Mouse (Mus musculus) kidney, postnatal 36 days (tissue): ENCODE measurements around the gene Limch1.

ENCODE experiments used
- DNase-seq, 2 experiments: peaks; one replicate each; pipeline ENCODE4 v3.0.0; 2021 to 2022; ENCODE audit warnings: mixed read lengths in 2 of 2

The Limch1 gene

DNA sequence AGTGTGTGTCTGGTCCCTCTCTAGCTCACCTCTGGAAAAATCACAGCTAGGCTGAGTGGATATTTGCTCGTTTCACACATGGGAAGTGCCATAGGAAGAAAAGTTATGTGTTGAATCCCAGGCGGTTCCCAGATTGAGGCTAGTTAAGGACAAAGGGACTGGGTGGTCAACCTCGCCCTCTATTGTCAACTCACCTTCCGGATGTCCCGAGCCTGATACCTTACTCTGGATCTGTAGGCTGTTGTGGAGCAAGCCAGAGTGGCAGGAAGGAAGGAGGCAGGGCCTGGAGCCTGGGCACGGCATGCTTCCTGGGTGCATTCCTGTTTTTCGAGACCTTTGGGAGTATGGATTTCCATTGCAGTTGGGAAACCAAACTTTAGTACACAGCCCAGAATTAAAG lies 243.9 kb downstream of the Limch1 start:
- DNase-seq: no peak

DNA sequence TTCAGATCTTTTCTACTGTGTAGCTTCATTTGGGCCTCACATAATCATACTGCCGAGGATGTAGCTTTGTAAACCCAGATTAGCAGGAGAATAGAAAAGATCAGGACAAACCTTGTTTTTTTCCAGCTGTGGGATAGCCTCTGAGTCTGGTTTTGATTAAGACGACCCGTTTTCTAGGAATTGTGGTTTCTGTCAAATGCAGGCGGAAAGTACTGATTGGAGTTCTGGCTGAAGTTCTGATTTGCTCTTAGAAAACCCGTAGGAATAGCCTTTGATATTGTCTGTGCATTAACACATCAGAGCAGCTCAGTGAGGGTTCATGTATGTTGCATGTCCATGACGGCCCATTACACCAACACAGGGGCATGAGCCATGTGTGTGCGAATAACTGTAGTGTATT lies 246.8 kb downstream of the Limch1 start:
- no peak for DNase-seq

DNA sequence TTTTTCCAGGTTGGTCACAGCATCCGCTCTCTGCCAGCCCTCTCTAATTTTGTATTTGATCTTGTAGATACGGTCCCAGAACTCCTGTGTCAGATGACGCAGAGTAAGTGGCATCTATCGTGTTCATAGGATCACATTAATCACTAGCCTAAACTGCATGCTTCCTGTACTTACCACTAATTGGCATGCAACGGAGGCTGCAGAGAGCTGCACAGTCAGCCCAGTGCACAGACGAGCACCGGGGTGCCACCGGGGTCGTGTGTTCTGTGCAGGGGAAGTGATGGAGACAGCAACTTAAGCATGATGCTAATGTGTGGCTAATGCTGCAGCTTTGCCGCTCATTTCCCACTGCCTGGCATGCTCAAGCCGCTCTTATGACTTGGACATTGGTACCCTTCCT lies 247.4 kb downstream of the Limch1 start:
- DNase-seq: no peak

DNA sequence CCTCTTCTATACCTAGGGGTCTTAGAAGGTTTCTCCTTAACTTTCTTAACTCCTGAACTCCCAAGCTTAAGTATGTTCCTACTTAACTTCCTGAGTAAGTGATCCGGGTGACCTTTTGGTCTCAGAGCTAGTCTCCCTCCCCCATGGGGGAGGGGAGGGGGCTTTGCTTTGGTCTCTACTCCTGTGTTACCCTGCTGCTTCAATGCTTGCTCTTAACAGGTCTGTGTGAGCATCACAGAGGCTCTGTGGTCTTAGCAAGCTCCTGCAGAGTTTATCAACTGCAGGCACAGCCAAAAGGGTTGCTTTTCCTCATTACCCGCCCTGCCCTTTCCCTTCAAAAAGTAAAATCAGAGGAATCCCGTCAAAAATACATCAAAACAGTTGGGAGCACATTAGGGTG lies 250.5 kb downstream of the Limch1 start:
- DNase-seq: no peak

DNA sequence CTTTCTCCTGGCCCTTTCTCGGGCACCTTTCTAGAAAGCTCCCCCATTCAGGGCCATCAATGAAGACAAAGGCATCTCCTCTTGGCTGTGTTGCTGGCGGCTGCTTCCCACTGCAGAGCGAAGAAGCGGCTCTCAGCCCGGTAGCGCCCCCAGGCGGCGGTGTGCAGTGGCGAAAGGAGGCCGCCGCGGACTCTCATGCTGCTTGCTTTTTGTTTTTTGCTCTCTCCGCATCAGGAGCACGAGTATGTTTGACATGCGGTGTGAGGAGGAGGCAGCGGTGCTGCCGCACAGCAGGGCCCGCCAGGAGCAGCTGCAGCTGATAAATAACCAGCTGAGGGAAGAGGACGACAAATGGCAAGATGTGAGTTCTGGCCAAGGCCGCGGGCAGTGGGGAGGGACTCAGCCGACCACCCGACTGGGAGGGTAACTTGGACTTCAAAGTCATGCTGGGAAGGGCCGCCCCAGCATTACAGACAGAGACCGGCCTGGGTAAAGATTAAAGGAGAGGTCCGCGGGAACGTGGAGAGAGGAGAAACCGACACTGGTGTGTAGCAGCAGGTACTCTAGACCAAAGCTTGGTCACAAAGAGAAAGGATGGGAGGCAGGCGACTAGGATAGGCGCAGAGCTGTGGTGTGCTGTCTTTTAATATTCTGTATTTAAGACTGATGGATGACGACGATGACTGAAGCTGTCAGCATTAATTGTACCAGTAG lies 251.4 kb downstream of the Limch1 start:
- DNase-seq: peak; percentile 62 to 90

- DNase-seq: no peak
Observed at GRCm38 (mm10) chr5:66997600-66997930, 251.9 kb downstream of the Limch1 start.

GRCm38 (mm10) chr5:66998341-66998740 lies 252.7 kb downstream of the Limch1 start:
- DNase-seq: no peak

DNA sequence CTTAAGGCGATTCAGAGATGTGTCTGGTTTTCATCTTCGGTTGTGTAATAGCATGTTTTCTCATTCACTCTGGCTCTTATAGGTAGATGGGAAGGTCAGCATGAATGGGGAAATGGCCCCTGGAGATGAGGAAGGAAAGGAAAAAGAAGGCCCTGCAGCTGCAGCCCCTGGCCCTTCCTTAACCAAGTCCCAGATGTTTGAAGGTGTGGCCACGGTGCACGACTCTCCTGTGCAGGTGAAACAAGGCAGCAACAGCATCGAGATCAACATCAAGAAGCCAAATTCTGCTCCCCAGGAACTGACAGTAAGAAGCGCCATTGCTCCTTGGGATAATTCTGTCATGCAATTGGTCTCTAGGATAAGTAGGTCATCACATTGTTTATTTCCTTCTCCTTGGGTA lies 256.7 kb downstream of the Limch1 start:
- DNase-seq: no peak

DNA sequence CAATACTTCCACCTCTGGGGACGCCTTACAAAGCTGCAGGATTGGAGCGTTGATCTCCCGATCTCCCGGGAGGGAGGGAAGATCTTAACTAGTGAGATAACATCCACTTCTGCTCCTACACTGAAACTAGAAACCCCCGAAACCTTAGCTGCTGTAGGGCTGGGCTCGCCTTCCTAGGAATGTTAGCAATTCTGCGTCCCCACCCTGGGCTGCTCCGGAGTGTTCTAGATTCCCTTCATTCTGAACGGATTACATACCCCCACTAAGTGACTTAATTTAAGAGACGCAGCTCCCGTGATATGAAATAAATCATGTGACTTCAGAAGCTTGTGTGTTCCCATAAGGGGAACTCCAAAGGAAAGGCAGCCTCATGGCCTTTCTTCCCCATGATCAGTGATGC lies 259.0 kb downstream of the Limch1 start:
- no peak for DNase-seq

- no peak for DNase-seq
Observed at GRCm38 (mm10) chr5:67011043-67011870, 265.6 kb downstream of the Limch1 start.

DNA sequence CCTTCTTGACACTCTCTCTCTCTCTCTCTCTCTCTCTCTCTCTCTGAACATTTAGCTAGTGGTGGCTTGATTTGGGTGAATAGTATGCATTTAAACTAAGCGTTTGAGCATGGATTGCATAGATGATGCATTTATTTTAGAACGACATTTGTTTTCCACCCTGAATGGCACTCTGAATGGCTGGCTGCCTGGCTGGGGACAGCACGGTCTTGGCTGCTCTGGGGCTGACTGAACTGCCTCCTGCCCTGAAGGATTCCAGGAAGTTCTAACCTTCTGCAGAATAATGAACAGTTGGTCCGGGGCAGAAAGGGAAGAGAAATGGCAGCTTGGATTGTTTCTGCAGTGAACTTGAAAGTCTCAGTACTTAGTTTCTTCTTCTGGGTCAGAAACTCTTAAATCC lies 266.4 kb downstream of the Limch1 start:
- DNase-seq: no peak

DNA sequence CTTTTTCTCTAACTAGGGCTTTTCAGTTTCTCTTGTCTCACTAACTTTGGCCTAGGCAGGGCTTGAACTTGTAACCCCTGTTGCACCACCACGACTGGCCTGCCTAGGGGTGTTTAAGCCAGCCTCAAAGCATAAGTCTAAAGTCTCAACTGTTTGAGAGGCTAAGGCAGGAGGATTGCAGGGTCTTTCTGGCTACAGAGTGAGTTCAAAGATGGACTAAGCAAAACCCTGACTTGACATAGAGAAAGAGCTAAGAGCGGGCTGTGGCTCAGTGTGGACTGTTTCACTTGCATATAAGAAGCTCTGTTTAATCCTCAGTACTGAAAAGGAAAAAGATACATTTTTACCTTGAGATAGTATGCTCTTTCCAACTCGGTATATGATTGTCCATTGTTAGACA lies 268.3 kb downstream of the Limch1 start:
- DNase-seq: no peak

- DNase-seq: peak; percentile 67 to 87
Observed at GRCm38 (mm10) chr5:67016450-67016849, 270.8 kb downstream of the Limch1 start.

DNA sequence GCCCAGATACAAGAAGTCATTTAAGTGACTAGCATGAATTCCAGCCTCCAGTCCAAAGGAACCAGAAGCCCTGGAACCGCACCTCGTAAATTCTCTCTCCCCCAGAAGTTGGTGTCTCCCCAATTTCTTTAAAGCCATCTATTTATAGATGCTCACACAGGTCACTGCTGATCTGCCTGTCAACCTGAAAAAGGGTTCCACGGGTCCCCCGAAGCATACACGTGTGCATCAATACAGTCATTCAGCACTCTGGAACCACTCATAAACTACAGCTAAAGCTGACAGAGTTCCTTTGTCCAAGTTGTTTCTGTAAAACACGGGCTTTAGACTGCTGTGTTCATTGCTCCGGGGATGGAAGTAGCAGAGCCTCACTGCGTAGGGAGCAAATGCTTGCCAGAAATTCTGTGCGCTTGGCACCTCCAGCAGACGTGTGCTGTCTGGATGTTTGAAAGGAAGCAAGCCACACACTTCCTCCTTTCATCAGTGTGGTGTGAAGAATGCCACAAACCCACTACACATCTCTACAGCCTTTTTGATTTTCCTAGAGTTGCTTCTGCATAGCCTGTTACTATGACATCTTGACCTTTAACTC lies 278.9 kb downstream of the Limch1 start:
- no peak for DNase-seq

DNA sequence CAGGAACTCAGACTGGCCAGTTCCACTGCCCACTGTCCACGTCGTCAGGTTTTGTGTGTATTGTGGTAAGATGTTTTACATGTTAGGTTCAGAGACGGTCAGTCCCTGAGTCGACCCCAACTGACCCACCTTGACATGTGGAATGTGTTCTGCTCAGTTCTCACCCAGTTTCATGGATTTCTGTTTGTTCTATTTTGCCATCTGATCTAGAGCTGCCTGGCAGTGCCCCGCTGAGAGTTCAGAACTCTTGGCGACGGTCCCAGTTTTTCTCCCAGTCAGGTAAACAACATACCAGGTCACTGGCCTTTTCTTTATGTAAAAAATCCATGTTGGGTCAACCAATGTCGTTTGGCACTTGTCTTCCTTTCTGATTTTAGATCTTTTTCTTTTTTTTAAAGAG lies 279.5 kb downstream of the Limch1 start:
- peak; percentile 58 to 70 for DNase-seq

DNA sequence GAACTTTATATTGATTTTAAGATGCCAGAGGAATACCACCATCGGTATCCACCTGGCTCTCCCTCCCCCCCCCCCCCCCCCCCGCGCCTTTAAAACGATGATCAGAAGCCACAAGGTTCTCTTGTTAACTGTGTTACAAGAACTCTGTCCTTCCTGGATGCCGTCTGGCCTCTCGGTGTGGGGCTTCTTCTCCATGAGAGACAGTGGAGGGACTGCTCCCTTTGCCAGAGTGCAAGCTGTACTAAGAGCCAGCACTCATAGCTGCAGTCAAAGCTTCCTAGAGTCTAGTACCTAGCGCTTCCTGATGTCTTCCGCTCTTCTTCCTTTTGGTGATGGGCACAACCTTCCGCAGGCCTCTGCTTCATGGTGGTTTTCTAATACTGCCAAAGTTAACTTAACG lies 280.0 kb downstream of the Limch1 start:
- no peak for DNase-seq

DNA sequence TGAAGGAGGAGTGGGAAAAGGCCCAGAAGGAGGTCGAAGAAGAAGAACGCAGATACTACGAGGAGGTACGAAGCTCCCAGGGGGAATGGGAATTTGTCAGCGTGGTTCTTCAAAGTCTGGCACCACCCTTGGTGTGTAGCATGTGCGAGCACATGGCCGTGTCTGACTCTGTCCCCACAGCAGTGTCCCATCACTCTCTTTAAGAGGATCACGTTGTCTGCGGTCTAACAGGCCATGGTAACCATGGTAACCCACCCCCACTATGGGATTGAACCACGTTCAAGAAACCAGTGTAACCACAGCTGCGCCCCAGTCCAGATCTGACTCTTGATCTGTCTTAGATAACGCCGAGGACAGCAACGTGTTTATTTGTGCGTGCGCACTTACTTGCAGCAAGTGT lies 283.2 kb downstream of the Limch1 start:
- DNase-seq: no peak

- DNase-seq: no peak
Observed at GRCm38 (mm10) chr5:67029946-67030345, 284.3 kb downstream of the Limch1 start.

- DNase-seq: no peak
Observed at GRCm38 (mm10) chr5:67032601-67033000, 287.0 kb downstream of the Limch1 start.

GRCm38 (mm10) chr5:67043932-67044331 lies 298.3 kb downstream of the Limch1 start:
- DNase-seq: no peak

DNA sequence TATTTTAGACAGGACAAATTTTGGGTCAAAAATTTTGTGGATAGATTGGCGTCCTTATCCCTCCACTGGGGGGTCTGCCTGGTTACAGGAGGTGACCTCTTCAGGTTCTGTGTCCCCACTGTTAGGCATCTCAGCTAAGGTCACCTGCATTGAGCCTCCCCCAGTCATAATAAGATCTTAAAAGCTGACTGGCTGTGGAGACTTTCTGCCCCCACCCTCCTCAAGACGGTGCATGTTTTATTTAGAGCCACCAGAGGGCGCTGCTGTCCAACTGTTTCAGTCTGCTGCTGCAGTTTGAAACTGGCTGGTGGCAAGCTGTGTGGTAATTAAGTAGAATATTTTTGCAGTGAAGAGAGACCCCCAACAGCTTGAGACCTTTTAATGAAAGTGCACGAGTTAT lies 302.4 kb downstream of the Limch1 start:
- DNase-seq: peak; percentile 28 to 69

GRCm38 (mm10) chr5:67057803-67058202 lies 312.2 kb downstream of the Limch1 start:
- DNase-seq: no peak

- DNase-seq: no peak
Observed at GRCm38 (mm10) chr5:67060519-67060918, 314.9 kb downstream of the Limch1 start.

- DNase-seq: no peak
Observed at GRCm38 (mm10) chr5:67063596-67063995, 318.0 kb downstream of the Limch1 start.
